Mouse (Mus musculus): ENCODE measurements around the gene Gpr183. TPM values are rescaled to one million over a fixed set of nuclear protein-coding genes. Genes with fewer than 3 reads are reported as not detected.

Gene Gpr183
- 3.2 and 4.9 TPM in 2 replicates for polyA plus RNA-seq (2015; fragmentation: Nextera tagmentation; extraction: Ambion mirVana)

DNA sequence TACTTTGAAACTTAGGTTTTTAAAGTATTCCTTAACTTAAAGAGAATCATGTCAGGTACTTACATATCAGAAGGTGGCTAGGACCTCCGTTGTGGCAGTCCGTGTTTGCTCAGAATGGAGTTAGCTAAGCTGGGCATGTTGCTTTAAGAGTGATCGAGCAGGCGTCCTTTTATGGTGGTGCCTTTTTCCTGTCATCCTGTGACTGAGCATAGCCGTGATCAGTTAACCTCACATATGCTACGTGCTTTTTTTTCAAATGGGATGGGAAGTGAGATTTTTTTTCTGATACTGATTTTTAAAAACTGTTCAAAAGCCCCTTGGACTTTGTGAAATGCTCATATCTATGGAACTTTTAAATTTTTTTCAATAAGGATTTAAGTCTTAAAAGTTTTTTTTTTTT is at the start of gene Gpr183:
Gene Gpr183 (minus strand): TSS at position 206 of the 400 bp plus-strand sequence.
- Histone ChIP-seq H3K4me2 (replicated peaks) (no peak within 1 kb of the TSS), H3K27me3 (no peaks in the 10 kb centered on the region), H3K36me3 (no peaks in the 10 kb centered on the region), H3K4me1 (peaks cover 12% of the 10 kb centered on the region), H3K4me3 (no peak within 1 kb of the TSS), H3K9ac (no peak within 1 kb of the TSS), H3K9me3 (no peaks in the 10 kb centered on the region), H3K27ac (peak within 1 kb of the TSS; percentile 16; the same call in 1 of the 2 replicates)
- WGBS: 30% methylated on average over 6 of the region's 6 CpGs
- ATAC-seq (ENCODE audit: low FRiP score, low read depth): no peak

GRCm38 (mm10) chr14:122013417-122013951 is 48.5 kb upstream of the Gpr183 start:
- no peak overlapping the region for H3K4me2 ChIP-seq (replicated peaks)
- 79% methylated on average over 14 of the region's 14 CpGs for WGBS
- no peak overlapping the region for H3K4me3 ChIP-seq
- peaks cover 50% of the 10 kb centered on the region for H3K36me3 ChIP-seq
- H3K27me3 ChIP-seq: no peaks in the 10 kb centered on the region
- H3K9me3 ChIP-seq: no peaks in the 10 kb centered on the region
- H3K27ac ChIP-seq: no peak overlapping the region
- H3K4me1 ChIP-seq: peaks cover 28% of the 10 kb centered on the region
- ATAC-seq (ENCODE audit: low FRiP score, low read depth): no peak
- no peak overlapping the region for H3K9ac ChIP-seq

DNA sequence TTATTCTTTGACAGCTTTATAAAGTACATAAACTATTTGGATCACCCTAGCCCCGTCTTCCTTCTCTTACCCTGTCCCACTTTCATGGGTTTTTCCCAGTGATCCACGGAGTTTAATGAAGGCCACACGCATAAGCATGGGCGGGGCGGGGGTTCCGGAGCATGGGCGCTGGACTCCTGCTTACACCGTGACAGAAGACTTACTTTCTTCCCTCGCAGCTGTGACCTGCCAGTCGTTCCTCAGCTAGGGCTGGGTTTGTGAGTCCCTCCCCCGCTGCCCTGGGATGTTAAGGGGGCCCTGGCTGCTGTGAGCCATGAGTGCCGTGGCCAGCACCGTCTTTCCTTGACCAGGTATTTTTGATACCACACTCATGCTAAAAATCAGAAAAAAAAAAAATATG is 47.8 kb upstream of the Gpr183 start:
- H3K4me1 ChIP-seq: peaks cover 21% of the 10 kb centered on the region
- no peak overlapping the region for H3K4me2 ChIP-seq (replicated peaks)
- H3K4me3 ChIP-seq: no peak overlapping the region
- H3K27me3 ChIP-seq: no peaks in the 10 kb centered on the region
- 51% methylated on average over 13 of the region's 13 CpGs for WGBS
- H3K9me3 ChIP-seq: no peaks in the 10 kb centered on the region
- peaks cover 50% of the 10 kb centered on the region for H3K36me3 ChIP-seq
- peak; percentile 52 for ATAC-seq (ENCODE audit: low FRiP score, low read depth)
- no peak overlapping the region for H3K9ac ChIP-seq
- H3K27ac ChIP-seq: no peak overlapping the region

DNA sequence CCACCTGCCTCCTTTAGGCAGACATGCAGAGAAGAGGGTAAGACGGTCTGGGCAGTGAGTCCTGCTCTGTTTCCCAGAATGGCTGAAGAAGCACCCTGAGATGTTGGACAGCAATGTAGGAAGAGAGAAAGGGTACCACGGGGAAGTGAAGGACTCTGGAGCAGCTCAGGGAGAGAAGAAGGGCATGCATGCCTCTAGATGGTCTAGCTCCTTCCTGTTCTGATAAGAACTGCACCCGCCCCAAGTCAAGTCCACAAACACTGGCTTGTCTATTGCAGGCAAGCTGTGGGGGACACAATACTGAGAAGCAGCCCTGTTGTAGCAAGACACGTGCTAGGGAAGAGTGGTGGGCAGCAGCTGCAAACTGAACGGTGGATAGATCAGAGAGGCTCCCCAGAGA is 47.2 kb upstream of the Gpr183 start:
- H3K9me3 ChIP-seq: no peaks in the 10 kb centered on the region
- no peak overlapping the region for H3K9ac ChIP-seq
- H3K4me2 ChIP-seq (replicated peaks): no peak overlapping the region
- no peaks in the 10 kb centered on the region for H3K27me3 ChIP-seq
- H3K27ac ChIP-seq: no peak overlapping the region
- no peak for ATAC-seq (ENCODE audit: low FRiP score, low read depth)
- WGBS: 76% methylated on average over 5 of the region's 5 CpGs
- H3K4me1 ChIP-seq: peaks cover 15% of the 10 kb centered on the region
- H3K36me3 ChIP-seq: peaks cover 50% of the 10 kb centered on the region
- no peak overlapping the region for H3K4me3 ChIP-seq

- 92% methylated on average over 8 of the region's 8 CpGs for WGBS
- no peak overlapping the region for H3K4me2 ChIP-seq (replicated peaks)
- H3K4me1 ChIP-seq: peaks cover 11% of the 10 kb centered on the region
- no peak overlapping the region for H3K4me3 ChIP-seq
- H3K27me3 ChIP-seq: no peaks in the 10 kb centered on the region
- no peaks in the 10 kb centered on the region for H3K9me3 ChIP-seq
- ATAC-seq (ENCODE audit: low FRiP score, low read depth): no peak
- peaks cover 50% of the 10 kb centered on the region for H3K36me3 ChIP-seq
- no peak overlapping the region for H3K27ac ChIP-seq
- no peak overlapping the region for H3K9ac ChIP-seq
Measured at GRCm38 (mm10) chr14:122011768-122012167, 46.8 kb upstream of the Gpr183 start.

GRCm38 (mm10) chr14:122010301-122010700 is 45.3 kb upstream of the Gpr183 start:
- Histone ChIP-seq H3K4me2 (replicated peaks) (no peak overlapping the region), H3K4me3 (no peak overlapping the region), H3K9ac (no peak overlapping the region), H3K36me3 (peaks cover 46% of the 10 kb centered on the region), H3K27ac (no peak overlapping the region), H3K9me3 (no peaks in the 10 kb centered on the region), H3K4me1 (peaks cover 8% of the 10 kb centered on the region), H3K27me3 (no peaks in the 10 kb centered on the region)
- no peak for ATAC-seq (ENCODE audit: low FRiP score, low read depth)
- WGBS: 73% methylated on average over 7 of the region's 7 CpGs

DNA sequence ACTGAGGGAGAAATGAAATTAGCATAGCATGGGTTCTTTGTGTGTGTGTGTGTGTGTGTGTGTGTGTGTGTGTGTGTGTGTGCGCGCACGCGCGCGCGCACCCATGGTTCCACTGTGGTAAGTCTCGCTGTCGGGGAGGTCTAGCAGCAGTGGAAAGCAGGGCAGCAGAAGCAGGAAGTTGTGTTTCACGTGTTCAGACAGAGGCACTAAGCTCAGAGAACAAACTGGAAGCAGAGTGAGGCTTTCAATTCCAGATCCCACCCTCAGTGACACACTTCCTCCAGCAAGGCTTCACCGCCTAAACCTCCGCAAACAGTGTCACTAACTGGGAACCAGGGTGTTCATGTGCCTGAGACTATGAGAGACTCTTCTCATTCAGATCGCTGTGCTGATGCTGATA is 44.5 kb upstream of the Gpr183 start:
- H3K36me3 ChIP-seq: peaks cover 43% of the 10 kb centered on the region
- 93% methylated on average over 13 of the region's 13 CpGs for WGBS
- H3K27ac ChIP-seq: no peak overlapping the region
- no peak overlapping the region for H3K4me3 ChIP-seq
- no peak for ATAC-seq (ENCODE audit: low FRiP score, low read depth)
- peaks cover 8% of the 10 kb centered on the region for H3K4me1 ChIP-seq
- H3K9ac ChIP-seq: no peak overlapping the region
- no peak overlapping the region for H3K4me2 ChIP-seq (replicated peaks)
- no peaks in the 10 kb centered on the region for H3K27me3 ChIP-seq
- H3K9me3 ChIP-seq: no peaks in the 10 kb centered on the region

DNA sequence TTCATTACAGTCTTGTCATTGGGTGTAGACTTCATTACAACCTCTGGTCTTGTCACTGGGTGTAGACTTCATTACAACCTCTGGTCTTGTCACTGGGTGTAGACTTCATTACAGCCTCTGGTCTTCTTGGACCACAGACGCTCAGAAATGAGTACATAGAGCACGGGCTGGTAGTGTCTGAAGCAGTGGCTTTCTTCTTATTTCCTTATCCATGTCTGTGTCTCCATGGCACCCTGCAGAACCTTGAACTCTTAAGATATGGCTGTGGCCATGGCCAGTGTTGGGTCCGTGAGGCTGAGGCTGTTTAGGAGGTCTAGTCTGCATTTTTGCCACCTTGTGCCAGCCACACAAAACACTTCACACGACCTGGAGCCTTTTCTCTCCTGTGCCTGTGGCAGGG is 43.3 kb upstream of the Gpr183 start:
- Histone ChIP-seq H3K4me1 (peaks cover 6% of the 10 kb centered on the region), H3K36me3 (peaks cover 38% of the 10 kb centered on the region), H3K27me3 (no peaks in the 10 kb centered on the region), H3K4me2 (replicated peaks) (no peak overlapping the region), H3K9ac (no peak overlapping the region), H3K4me3 (no peak overlapping the region), H3K27ac (no peak overlapping the region), H3K9me3 (no peaks in the 10 kb centered on the region)
- no peak for ATAC-seq (ENCODE audit: low FRiP score, low read depth)
- 87% methylated on average over 4 of the region's 4 CpGs for WGBS

DNA sequence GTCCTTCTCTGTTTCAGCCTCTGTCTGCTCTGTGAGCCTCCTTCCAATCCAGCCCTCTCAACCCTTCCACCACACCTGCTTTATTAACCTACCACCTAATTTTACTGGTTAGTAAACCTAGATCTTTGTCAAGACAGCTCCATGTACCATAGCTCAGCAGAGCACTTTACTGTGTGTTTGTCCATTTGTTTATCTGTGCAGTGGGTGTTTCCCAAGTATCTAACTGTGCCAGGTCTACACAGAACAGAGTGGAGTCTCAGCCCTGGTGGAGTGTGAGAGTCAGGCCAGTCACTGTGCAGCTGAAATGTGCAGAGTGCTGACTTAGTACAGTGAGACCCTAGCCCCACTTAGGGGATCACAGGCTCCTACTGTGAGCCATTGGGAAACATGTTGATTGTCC is 38.8 kb upstream of the Gpr183 start:
- Histone ChIP-seq H3K4me2 (replicated peaks) (no peak overlapping the region), H3K9ac (no peak overlapping the region), H3K4me1 (no peaks in the 10 kb centered on the region; the same call in 1 of the 2 replicates), H3K27me3 (no peaks in the 10 kb centered on the region), H3K4me3 (no peak overlapping the region), H3K9me3 (no peaks in the 10 kb centered on the region), H3K36me3 (peaks cover 17% of the 10 kb centered on the region), H3K27ac (no peak overlapping the region)
- no peak for ATAC-seq (ENCODE audit: low FRiP score, low read depth)

- H3K9ac ChIP-seq: no peak overlapping the region
- no peaks in the 10 kb centered on the region; the same call in 1 of the 2 replicates for H3K4me1 ChIP-seq
- H3K9me3 ChIP-seq: no peaks in the 10 kb centered on the region
- peaks cover 23% of the 10 kb centered on the region for H3K36me3 ChIP-seq
- no peak overlapping the region for H3K4me2 ChIP-seq (replicated peaks)
- no peaks in the 10 kb centered on the region for H3K27me3 ChIP-seq
- WGBS: 92% methylated on average over 7 of the region's 7 CpGs
- H3K27ac ChIP-seq: no peak overlapping the region
- ATAC-seq (ENCODE audit: low FRiP score, low read depth): no peak
- H3K4me3 ChIP-seq: no peak overlapping the region
Measured at GRCm38 (mm10) chr14:122002224-122002623, 37.2 kb upstream of the Gpr183 start.

GRCm38 (mm10) chr14:122000346-122001105 is 35.5 kb upstream of the Gpr183 start:
- Histone ChIP-seq H3K4me1 (no peaks in the 10 kb centered on the region; the same call in 1 of the 2 replicates), H3K36me3 (peaks cover 34% of the 10 kb centered on the region), H3K4me2 (replicated peaks) (no peak overlapping the region), H3K9me3 (no peaks in the 10 kb centered on the region), H3K27me3 (no peaks in the 10 kb centered on the region), H3K9ac (no peak overlapping the region), H3K4me3 (no peak overlapping the region), H3K27ac (no peak overlapping the region)
- ATAC-seq (ENCODE audit: low FRiP score, low read depth): no peak
- whole genome bisulfite sequencing: 93% methylated on average over 17 of the region's 17 CpGs

DNA sequence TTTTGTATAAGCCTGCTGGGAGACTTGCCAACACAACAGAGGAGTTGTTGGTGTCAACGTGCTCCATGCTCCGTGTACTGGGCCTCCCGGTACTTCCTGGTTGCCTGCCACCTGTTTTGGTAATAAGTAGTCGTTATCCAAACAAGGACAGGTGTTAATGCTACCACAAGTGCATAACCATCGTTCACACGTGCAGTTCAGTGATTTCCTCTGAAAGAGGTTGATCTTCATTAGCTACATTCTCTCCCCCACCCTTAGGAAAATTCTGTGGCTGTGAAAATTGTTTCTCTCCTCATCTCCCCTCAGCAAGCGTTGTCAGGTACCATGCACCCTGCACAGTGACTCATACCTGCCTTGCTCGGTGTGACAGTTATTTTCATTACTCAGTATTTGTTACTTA is 34.5 kb upstream of the Gpr183 start:
- H3K27ac ChIP-seq: no peak overlapping the region
- H3K9ac ChIP-seq: no peak overlapping the region
- H3K4me1 ChIP-seq: no peaks in the 10 kb centered on the region; the same call in 1 of the 2 replicates
- H3K36me3 ChIP-seq: peaks cover 44% of the 10 kb centered on the region
- WGBS: 66% methylated on average over 8 of the region's 8 CpGs
- no peaks in the 10 kb centered on the region for H3K27me3 ChIP-seq
- no peak for ATAC-seq (ENCODE audit: low FRiP score, low read depth)
- H3K4me2 ChIP-seq (replicated peaks): no peak overlapping the region
- no peaks in the 10 kb centered on the region for H3K9me3 ChIP-seq
- no peak overlapping the region for H3K4me3 ChIP-seq

DNA sequence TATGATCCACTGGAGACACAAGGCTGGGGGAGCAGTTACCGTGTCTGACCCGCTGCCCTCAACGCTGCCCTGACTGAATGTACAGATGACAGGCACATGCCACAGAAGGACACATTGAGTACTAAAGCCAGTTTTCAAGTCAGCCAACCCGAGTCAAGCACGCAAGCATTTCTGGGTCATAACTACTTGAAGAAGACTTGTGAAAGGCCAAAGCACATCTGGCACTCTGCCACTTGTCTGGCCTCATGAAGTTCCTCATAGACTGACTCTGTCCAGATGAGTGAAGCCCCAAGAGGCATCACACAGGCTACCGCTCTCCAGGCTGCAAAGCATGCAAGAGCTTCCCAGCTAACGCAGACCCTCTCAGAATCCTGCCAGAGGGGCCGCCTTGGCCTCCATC is 31.8 kb upstream of the Gpr183 start:
- WGBS: 93% methylated on average over 8 of the region's 8 CpGs
- H3K4me1 ChIP-seq: peaks cover 2% of the 10 kb centered on the region; the same call in 1 of the 2 replicates
- no peak overlapping the region for H3K4me3 ChIP-seq
- no peaks in the 10 kb centered on the region for H3K27me3 ChIP-seq
- ATAC-seq (ENCODE audit: low FRiP score, low read depth): no peak
- H3K36me3 ChIP-seq: peaks cover 46% of the 10 kb centered on the region
- H3K4me2 ChIP-seq (replicated peaks): no peak overlapping the region
- no peak overlapping the region for H3K27ac ChIP-seq
- no peaks in the 10 kb centered on the region for H3K9me3 ChIP-seq
- no peak overlapping the region for H3K9ac ChIP-seq

Data from limb, embryonic 13.5 days (tissue).